Mouse (Mus musculus) fibroblast of lung, adult 2 months (primary cell): ENCODE measurements around the gene Cd79b.
"Not testable (repeated sequence)": the region's sequence is repeated elsewhere in the genome, so short reads cannot be mapped to it uniquely, and the experiment has no call there.

Experiments used
- DNase-seq: peaks from one replicate; pipeline ENCODE4 v3.0.0-alpha.2; 2011; ENCODE audit warnings: low read depth

Cd79b gene

DNA sequence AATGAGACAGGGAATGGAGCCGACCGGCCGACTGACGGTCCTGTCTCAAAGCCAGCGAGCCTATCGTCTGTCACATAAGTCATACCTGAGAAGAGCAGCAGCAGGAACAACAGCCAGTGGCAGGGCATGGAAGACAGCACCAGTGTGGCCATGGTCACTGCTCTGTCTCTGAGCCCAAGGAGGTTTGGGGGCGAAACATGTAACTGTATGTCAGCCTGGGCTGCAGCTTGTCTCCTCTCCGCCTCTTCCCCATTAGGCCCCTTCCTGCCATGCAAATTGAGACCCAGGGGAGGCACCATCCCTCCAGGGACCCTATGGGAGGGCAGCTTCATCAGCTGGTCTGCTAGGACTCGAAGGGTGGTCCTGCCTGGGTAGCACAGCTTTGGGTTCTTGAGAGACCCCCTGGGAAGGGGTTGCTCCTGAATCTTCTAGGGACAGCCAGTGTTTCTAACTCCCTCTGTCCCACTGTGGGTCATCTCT is at the start of gene Cd79b:
TSS of gene Cd79b (minus strand) at position 430 of the 480 bp plus-strand sequence.
- no peak for DNase-seq

DNA sequence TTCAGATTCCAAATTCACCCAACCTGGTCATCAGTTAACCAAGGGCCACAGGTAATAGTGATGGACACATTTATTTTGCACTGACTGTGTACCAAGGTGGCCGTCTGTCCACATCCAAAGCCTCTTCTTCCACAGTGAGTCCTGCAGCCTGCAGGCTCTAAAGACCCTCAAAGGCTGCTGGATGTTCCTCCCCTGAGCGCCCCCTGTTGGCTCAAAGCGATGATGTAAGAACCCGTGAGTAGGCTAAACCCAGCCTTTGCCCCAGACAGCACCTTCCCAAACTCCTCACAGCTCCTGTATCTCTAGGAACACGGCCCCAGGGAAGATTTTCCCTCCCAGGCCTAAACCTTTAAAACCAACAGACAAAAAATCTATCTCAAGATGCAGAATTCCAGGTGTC is 44.8 kb upstream of the Cd79b start:
- DNase-seq: no peak

DNA sequence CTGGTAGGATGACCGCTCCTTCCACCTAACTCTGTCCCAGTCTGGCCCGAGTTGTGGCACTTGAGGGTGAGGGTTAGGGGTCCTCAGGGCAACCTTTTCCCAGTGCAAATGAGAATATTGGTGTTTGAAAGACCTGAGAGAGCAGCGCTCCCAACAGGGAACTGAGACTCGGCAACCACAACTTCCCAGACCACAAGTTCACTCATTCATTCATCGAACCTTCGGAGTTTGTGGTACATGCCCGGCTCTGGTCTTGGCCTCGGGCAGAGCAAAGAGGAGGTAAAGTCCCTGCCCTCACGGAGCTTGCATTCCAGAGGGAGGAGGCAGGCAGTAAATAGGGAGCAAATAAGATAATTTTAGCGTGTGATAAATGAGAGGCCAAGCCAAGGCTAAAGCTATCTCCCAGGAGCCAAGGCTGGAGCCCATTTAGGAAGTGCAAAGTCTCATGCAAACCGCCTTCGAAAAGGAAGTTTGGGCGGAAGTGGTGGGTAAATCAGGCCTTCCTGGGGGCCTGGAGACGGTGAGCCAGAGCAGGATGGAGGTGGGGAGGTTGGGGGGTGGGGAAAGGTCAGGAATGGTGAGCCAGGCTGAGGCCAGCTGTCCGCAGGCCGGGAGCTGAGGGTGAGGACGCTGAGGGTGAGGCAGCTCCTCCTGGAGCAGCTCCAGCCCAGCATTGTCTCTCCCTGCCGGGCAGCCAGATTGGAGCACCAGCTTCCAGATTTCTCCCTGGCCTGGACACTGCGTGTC is 41.0 kb upstream of the Cd79b start:
- no peak for DNase-seq

DNA sequence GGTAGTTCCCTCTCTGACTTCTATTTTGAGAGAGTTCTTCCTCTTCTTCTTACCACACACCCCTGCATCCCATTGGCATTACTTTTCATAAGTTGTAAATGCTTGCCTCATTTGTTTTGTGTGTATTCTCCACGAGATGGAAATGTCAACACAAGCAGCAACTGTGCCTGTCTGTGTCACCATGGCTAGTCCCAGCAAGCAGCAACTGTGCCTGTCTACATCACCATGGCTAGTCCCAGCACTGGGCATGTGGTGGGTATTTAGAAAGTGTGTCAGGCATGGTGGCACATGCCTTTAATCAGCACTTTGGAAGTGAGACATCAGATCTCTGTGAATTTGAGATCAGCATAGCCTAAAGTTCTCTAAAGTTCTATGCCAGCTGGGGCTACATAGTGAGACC is 39.6 kb upstream of the Cd79b start:
- no peak for DNase-seq

DNA sequence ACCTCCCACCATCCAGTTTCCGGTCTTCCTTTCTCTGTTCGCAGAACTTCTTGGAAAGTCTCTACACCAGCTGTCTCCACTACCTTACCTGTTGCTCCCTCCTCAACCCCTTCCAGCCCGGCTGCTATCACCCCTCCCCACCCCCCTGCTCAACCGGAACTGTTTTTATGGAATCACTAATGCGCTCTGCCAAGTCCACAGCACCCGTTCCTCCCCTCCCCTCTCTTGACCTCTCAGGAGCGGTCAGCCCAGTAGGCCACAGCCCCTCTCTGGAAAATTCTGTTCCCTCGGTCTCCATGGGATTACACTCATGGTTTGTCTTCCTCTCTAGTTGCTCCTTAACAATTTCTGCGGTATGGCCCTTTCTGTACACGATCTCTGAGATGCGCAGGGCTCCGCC is 38.6 kb upstream of the Cd79b start, which contains the start of gene Scn4a:
TSS of gene Scn4a (minus strand) at position 101 of the 400 bp plus-strand sequence.
- DNase-seq: no peak

DNA sequence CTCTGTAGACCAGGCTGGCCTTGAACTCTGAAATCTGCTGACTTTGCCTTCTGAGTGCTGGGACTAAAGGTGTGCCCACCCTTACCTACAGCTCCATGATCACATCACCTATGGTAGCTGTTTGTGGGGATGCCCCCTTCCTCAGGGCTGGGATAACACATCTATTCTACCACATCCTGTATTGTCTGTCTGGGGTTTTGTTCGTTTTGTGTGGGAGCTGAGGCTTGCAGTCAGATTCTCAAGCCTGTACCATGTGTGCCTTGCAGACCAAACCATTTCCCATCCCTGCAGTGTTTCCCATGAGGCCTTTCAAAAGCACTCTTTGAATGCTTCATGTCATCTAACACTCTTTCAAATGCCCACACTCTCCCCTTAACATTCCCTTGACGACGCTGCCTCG is 37.4 kb upstream of the Cd79b start:
- no peak for DNase-seq

DNA sequence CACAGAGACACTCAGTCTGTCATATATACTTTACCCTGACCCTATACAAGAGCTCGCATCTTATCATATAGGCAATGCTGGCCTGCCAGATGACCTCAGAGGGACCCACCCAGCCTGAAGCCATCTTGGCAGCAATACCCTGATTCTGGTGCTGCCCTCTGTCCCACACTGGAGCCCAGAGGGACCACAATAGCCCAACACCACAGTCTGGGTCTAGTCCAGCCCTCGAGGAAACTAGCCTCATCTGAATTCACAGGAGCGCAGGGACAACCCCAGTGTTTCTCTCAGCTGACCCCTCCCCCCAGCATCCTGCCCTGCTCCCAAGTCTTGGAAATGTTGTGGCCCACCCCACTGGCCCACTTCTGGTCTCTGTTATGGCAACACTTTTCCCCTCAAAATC is 36.7 kb upstream of the Cd79b start:
- no peak for DNase-seq

DNA sequence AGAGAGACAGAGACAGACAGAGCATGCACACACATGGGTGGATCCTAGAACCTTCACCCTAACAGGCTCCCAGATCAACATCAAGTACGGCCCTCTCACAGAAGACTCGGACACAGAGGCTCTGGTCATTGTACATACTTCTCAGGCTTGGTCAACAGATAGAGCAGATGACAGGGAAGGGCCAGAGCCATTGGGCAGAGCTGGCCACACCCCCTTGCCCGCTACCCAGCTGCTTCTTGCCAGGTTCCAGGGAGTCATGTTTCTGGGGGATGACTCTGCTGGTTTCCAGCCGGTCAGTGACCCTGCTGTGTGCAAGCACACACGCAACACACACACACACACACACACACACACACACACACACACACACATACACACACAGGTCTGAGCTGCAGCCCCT is 36.3 kb upstream of the Cd79b start:
- DNase-seq: no peak

DNA sequence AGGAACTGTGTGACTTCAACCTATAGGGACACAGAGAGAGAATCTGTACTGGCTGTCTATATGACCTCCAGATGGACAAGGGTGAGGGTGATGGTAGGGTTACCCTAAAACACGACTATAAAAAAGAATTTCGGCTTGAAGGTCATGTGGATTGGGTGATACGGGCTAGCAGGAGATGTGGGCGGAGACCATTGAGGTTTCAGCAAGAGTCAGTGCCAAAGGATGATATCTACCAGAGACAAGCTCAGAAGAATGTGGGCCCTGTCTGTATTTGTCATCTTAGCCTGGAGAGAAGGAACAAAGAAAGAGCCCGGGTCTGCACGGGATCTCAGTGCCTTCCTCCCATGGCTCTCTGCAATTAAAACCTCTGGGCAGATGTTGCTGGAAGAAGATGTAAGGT is 35.2 kb upstream of the Cd79b start:
- DNase-seq: no peak

DNA sequence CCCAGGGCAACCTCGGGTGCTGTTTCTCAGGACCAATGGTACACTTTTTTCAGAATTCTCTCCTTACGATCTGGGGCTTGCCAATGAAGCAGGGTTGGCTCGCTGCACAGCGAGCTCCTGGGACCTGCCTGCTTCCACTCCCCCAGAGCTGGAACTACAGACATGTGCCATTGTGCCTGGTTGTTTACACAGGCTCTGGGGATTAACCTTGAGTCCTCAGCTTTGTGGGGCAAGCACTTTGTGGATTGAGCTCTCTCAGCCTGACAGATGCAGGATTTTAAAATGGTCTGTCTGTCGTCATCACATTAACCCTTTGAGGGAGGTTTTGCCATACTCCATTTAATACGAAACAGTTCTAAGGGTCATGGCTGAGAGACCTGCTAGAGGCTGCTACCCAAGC is 30.3 kb upstream of the Cd79b start:
- no peak for DNase-seq

DNA sequence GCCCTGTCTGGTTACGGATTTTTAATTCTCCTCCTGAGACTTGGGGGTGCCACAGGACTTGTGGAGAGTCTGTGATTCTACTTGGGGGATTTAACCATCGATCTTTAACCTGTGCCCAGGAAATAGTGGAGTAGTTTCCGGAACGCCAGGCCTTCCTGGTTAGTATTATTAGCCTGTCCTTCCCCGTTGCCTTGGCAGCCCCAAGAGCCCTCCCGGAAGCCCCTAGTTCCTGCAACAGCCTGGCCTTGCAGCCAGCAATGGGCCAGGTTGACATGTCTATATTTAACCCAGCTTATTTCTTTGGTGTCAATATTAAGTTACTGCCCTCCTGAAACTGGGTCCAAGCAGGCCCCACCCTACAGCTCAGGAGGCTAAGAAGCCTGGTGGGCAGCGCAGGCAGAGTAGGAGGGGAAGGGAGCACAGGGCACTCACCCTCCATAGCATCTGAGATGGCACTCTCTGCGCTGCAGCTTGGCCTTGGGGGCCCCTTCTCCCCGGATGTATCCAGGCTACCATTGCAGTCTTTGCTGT is 26.5 kb upstream of the Cd79b start:
- DNase-seq: no peak

DNA sequence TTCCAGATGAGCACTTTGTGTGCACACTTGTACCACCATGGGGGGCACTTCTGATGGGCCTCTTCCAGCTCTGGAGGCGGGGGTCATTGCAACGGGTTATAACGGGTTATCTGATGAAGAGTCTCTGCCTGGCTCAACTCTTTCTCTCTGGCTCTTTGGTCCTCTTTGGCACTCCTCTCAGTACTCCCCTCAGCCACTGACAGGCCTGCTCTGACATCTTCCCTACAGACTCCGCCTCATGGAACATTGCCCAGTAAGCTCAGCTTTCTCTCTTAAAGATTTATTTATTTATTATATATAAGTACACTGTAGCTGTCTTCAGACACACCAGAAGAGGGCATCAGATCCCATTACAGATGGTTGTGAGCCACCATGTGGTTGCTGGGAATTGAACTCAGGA is 24.8 kb upstream of the Cd79b start:
- not testable (repeated sequence) for DNase-seq

DNA sequence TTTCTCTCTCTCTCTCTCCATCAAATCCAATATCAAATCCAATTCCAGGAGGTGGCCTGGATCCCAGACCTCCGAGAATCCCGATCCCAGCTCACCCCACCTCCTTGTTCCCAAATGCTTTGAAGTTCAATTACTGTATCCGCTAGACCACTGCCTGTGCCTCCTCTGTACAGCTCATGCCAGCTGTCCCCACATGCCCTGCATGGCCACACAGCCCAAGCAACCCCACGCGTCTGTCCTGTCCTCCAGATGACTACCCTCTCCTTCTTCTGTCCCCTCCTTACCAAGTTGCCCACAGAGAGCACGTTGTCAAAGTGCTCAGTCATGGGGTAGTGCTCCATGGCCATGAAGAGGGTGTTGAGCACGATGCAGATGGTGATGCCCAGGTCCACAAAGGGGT is 24.3 kb upstream of the Cd79b start:
- no peak for DNase-seq

DNA sequence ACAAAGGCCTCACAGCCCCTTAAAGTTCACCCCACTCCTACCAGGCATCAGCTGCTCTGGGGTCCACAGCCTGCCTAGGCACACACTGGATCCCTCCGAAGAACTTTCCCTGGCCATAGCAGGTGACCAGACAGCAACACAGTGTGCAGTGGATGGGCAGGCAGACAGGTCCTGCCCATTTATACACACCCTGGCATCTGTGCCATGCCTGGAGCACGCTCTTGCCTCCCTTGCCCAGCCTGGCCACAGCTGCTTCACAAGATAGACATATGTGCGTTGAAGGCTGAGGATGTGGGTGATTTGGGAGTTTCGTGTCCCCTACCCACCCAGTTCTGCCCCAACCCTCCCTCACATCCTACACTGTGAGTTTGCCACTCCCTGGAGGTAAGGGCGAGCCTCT is 23.5 kb upstream of the Cd79b start:
- no peak for DNase-seq

DNA sequence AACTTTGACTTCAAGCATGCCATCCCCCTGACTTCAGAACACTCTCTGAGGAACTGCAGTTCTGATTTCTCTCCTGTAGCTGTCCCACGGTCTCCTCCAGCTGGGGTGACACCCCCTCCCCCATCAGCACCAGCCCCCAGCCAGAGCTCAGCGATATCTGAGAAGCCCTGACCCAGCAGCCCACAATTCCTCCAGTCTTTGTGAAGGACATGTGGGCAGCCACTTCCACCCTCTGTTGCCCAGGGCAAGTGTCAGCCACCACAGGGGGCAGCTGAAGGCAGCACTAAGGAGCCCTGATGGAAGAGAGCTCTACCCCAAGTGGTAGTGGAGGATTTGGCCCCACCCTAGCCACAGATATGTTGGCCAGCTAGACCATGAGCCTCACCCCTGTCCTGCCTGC is 19.5 kb upstream of the Cd79b start:
- DNase-seq: no peak

DNA sequence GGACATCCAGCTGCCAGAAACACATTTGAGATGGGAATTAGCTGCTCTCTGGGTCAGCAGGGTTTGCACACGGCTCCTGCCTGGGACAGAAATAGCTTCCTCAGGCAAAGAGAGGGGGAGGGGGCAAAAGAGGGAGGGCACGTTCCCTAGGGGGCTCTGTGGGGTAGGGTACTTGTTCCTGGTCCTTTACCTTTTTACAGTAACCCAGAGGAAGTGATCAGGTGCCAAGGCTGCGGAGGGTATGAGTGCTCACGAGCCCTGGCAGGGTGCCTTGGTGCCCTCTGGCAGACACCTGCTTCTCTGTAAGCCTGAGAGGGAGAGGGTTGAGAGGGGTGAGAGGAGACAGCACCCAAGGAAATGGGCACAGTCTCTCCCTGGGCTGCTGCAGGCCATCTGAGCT is 17.9 kb upstream of the Cd79b start:
- DNase-seq: no peak

DNA sequence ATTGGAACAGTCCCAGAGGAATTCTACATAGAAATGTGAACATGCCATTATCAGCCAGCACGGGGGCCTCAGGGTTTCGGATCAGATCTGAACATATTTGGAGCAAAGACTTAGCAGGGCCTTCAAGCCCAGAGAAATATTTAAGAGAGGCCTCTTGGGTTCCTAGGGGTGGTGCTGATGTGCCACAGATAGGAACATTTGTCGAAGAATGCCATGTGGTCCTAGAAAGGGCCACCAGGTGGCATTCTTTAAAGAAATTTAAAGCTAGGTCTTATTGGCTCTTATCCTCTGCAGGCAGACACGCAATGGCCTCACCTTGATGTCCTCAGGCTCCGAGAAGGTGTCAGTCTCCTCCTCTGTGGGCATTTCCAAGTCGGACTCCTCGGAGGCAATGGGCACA is 15.1 kb upstream of the Cd79b start:
- no peak for DNase-seq

DNA sequence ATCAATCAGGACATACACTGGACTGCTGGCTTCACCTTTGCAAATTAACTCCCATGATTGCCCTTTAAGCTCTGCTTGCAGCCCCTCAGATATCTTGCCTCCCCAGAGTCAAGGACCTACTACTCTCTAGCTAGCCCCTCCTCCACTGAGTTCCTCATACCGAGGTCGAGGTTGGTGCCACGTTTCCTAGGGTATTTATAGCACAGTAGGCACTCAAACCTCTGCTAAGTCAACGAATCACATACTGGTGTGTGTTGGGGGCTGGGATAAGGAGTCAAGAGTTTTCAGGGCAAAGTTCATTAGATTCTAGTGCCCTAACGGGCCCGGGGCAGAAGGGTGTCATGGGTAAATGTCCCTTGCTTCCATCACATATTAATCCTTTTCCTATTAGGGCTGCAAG is 14.6 kb upstream of the Cd79b start:
- DNase-seq: no peak

DNA sequence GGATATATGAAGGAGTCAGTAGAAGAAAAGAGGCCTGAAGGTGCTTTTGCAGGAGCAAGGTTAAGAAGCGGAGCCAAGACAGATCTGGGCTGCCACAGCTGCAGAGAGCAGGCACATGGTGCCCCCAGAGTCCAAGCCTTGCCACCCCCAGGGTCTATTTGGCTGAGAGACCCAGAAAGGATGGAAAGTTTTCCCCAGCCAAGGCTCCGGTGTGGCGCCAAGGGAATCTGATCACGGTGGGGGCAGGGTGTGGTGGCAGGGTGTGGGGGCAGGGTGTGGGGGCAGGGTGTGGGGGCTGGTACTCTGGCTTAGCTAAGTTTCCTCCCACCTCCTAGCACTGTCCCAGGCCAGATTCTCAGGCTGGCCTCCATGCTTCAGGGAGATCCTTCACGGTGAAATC is 14.0 kb upstream of the Cd79b start:
- DNase-seq: no peak

DNA sequence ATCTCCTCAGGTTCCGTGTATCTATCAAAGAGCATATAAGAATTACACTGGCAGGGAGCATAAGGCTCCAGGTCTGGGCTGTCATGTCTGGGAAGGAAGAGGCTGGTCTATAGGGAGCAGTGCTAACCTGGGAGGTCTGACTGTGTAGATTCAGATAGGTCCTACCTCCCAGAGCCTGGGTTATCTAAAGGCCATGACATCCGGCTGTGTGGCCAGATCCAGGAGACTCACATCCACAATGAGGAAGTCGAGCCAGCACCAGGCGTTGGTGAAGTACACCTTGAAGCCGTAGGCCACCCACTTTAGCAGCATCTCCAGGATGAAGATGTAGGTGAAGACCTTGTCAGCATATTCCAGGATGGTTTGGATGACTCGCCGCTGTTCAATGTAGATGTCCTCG is 11.9 kb upstream of the Cd79b start:
- DNase-seq: no peak

DNA sequence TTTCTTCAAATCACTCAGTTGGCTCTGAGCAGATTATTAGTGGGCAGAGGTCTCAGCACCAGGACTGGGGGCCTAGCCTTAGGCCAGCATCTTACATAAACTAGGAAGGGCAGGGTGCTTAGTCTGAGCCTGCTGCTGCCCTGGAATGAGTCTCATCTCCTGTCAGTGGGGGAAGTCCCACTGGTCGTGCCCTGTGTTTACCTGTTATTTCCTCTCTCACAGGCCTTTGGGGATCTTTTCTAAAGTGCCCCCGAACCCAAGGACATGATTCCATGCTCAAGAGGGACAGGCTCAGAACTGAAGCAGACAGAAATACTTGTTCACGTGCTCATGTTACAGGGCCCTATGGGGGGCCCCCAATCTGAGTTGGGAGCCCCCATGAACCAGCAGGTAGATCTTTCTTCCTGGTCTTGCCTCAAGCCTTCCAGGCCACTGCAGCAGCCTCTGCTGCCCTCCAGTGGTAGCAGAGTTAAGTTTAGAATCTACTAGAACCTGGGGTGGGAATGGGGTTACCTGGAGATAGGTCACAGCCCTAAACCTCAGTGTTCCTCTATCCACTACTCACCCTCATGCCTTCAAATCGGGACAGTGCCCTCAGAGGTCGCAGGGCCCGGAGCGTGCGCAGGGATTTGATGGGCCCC is 11.1 kb upstream of the Cd79b start:
- DNase-seq: peak; percentile 10

DNA sequence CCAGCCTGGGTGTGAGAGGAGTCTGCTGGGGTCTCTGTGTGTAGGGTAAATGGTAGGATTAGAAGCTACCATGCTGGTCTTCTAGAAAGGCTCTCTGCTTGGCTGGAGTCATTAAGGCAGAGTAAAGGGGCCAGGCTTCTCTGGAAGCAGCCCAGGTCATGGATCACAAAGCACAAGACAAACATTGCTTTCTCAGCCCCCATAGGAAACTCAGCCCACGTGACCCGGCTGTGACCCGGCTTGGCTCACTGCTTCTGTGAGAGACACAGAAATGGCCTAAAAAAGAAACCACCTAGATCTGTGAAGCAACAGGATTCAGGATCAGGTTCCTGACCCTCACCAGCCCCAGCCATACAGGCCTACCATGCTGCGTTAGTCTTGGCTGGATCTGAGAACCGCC is 10.3 kb upstream of the Cd79b start:
- DNase-seq: no peak
